Mouse (Mus musculus) ES-E14 (cell line): ENCODE results near the gene Abcc5.

Experiments
- CHD2 ChIP-seq: IDR thresholded peaks from 2 replicates; pipeline ENCODE4 v1.6.1; 2014; ENCODE audit warnings: mild to moderate bottlenecking, low read depth, low read length, inconsistent platforms
- HCFC1 ChIP-seq: IDR thresholded peaks from 2 replicates; pipeline ENCODE4 v1.6.1; 2012; ENCODE audit warnings: low read length, inconsistent platforms, borderline replicate concordance; ENCODE audit not compliant: insufficient read depth

GRCm38 (mm10) chr16:20403327-20403726, 22.9 kb downstream of the Abcc5 start:
- TF ChIP-seq HCFC1, result no peak
- TF ChIP-seq CHD2, result no peak
